Mouse (Mus musculus): ENCODE measurements around the gene Alkbh1. TPM values are rescaled to one million over a fixed set of nuclear protein-coding genes. Genes with fewer than 3 reads are reported as not detected.

Gene Alkbh1
- polyA plus RNA-seq, 1 experiment from 2014 or later = 16.7 TPM

DNA sequence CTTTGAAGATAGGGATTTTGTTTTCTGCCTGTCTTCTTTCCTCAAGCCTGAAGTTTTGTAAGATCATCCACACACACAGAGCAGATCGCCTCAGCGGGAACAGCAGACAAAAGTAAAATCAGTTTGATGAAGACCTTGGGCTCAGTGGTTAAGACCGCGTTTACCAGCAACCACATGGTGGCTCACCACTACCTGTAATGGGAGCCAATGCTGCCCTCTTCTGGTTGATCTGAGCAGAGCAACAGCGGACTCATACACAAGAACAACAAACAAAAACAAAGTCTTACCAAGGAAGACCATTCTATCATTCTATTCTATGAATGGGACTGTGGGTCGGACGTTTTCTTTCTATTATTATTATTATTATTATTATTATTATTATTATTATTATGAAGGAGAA lies 27.1 kb downstream of the Alkbh1 start:
- Histone ChIP-seq H3K9ac (no peak overlapping the region), H3K4me1 (replicated peaks) (peaks cover 15% of the 10 kb centered on the region), H3K4me2 (no peak overlapping the region), H3K9me3 (replicated peaks) (no peaks in the 10 kb centered on the region), H3K4me3 (replicated peaks) (no peak overlapping the region), H3K27me3 (no peaks in the 10 kb centered on the region), H3K27ac (replicated peaks) (no peak overlapping the region), H3K36me3 (replicated peaks) (no peaks in the 10 kb centered on the region)
- ATAC-seq (ENCODE audit: insufficient read depth) = 0 out of 2 replicates have a peak, but pooled peaks have one; percentile 34
- 10% methylated on average over 7 of the region's 7 CpGs for WGBS (ENCODE audit: insufficient replicate concordance)

DNA sequence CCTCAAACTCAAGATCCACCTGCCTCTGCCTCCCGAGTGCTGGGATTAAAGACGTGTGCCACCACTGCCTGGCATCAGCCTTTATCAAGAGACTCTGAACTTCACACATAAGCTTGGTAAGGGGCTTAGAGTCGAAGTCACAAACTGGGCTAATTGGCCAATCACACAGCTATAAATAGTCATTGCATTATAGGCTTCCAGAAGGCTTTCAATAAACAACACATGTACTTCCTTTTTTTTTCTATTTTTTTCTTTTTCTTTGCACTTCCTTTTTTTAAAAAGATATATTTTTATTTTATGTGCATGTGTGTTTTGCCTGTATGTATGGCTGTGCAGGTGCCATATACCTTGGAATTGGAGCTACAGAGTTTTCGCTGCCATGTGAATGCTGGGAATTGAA lies 28.5 kb downstream of the Alkbh1 start:
- ATAC-seq (ENCODE audit: insufficient read depth) = no peak
- H3K4me3 ChIP-seq (replicated peaks) = no peak overlapping the region
- H3K9me3 ChIP-seq (replicated peaks) = no peaks in the 10 kb centered on the region
- H3K36me3 ChIP-seq (replicated peaks) = no peaks in the 10 kb centered on the region
- no peak overlapping the region for H3K4me2 ChIP-seq
- H3K4me1 ChIP-seq (replicated peaks) = peaks cover 23% of the 10 kb centered on the region
- H3K9ac ChIP-seq = no peak overlapping the region
- no peak overlapping the region for H3K27ac ChIP-seq (replicated peaks)
- WGBS (ENCODE audit: insufficient replicate concordance) = 43% methylated on average over 4 of the region's 4 CpGs
- H3K27me3 ChIP-seq = 0 out of 2 replicates have a peak, but pooled peaks cover 4% of the 10 kb centered on the region

DNA sequence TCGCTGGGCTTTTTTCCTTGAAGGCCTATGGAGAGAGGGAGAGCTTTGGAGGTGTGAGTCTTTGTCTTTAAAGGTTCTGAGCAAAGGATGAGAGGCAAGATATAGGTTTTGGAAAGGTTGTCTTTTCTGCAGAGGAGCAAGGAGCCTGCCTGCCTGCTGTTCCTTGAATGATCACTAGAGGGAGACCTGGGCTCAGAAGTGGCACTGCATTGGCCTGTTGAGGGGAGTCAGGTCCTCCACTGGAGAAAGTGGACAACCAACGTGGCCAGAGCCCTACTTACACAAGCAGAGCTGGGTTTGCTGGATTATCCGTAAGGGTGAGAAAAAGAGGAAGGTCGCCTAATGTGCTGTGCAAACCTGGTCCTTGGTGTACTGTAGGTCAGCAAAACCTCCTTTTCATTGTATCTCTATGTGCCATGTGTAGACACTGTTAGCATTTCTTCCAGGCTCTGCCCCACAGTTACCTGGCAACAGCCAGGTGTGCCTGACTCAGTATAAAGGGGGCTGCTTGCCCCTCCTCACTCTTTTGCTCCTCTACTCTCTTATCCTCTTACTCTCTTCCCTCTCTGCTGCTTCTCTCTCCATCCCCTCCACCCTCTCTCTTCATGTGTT lies 30.5 kb downstream of the Alkbh1 start:
- H3K36me3 ChIP-seq (replicated peaks) = no peaks in the 10 kb centered on the region
- 7% methylated on average over 4 of the region's 4 CpGs for WGBS (ENCODE audit: insufficient replicate concordance)
- peaks cover 15% of the 10 kb centered on the region; the same call in 1 of the 2 replicates for H3K4me1 ChIP-seq (replicated peaks)
- H3K9me3 ChIP-seq (replicated peaks) = no peaks in the 10 kb centered on the region
- 0 out of 2 replicates have a peak, but pooled peaks cover 6% of the 10 kb centered on the region for H3K27me3 ChIP-seq
- H3K9ac ChIP-seq = no peak overlapping the region
- H3K27ac ChIP-seq (replicated peaks) = no peak overlapping the region
- no peak for ATAC-seq (ENCODE audit: insufficient read depth)
- H3K4me2 ChIP-seq = no peak overlapping the region
- H3K4me3 ChIP-seq (replicated peaks) = no peak overlapping the region

DNA sequence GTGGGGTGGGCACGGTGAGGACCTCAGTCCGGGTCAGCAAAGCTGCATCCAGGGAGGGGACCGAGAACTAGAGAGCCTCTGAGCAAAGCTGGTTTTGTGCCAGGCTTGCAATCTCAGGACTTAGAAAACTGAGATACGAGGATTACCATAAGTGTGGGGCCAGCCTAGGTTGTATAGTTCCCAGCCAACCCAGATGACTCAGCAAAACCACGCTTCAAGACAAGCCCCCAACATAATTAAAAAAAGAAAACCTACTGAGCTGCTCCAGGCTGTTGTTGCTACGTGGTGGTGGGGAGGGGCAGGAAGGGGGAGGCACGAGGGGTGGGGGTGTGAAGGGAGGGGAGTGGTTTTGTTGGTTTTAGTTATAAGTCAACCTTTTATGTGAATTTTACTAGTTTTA lies 32.8 kb downstream of the Alkbh1 start:
- Histone ChIP-seq H3K9ac (no peak overlapping the region), H3K36me3 (replicated peaks) (no peaks in the 10 kb centered on the region), H3K4me1 (replicated peaks) (peaks cover 24% of the 10 kb centered on the region), H3K27me3 (0 out of 2 replicates have a peak, but pooled peaks cover 14% of the 10 kb centered on the region), H3K4me3 (replicated peaks) (no peak overlapping the region), H3K27ac (replicated peaks) (no peak overlapping the region), H3K4me2 (no peak overlapping the region), H3K9me3 (replicated peaks) (no peaks in the 10 kb centered on the region)
- 18% methylated on average over 7 of the region's 7 CpGs for WGBS (ENCODE audit: insufficient replicate concordance)
- 0 out of 2 replicates have a peak, but pooled peaks have one; percentile 16 for ATAC-seq (ENCODE audit: insufficient read depth)

DNA sequence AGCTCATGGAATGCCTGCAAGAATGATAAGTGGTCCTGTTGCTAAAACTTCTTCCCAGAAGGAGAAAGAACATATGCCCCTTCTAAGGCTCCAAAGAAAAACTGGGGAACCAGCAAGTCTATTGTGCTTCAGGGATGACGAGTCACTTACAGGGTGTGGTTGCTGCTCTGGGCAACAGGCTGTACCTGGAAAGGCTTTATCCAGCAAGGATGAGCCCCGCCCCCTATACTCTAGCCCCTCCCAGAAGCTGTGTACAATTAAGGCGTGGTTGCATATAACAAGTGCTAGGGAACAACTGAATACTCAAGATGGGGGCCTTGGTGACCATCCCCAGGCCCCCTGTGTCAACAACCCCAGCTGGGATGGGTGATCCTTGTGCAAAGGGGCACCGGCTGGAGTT lies 34.7 kb downstream of the Alkbh1 start:
- H3K4me3 ChIP-seq (replicated peaks) = no peak overlapping the region
- peaks cover 24% of the 10 kb centered on the region for H3K4me1 ChIP-seq (replicated peaks)
- H3K4me2 ChIP-seq = no peak overlapping the region
- no peak overlapping the region for H3K9ac ChIP-seq
- ATAC-seq (ENCODE audit: insufficient read depth) = no peak
- H3K36me3 ChIP-seq (replicated peaks) = no peaks in the 10 kb centered on the region
- H3K27ac ChIP-seq (replicated peaks) = no peak overlapping the region
- WGBS (ENCODE audit: insufficient replicate concordance) = 58% methylated on average over 4 of the region's 4 CpGs
- H3K27me3 ChIP-seq = 0 out of 2 replicates have a peak, but pooled peaks cover 14% of the 10 kb centered on the region
- no peaks in the 10 kb centered on the region for H3K9me3 ChIP-seq (replicated peaks)

DNA sequence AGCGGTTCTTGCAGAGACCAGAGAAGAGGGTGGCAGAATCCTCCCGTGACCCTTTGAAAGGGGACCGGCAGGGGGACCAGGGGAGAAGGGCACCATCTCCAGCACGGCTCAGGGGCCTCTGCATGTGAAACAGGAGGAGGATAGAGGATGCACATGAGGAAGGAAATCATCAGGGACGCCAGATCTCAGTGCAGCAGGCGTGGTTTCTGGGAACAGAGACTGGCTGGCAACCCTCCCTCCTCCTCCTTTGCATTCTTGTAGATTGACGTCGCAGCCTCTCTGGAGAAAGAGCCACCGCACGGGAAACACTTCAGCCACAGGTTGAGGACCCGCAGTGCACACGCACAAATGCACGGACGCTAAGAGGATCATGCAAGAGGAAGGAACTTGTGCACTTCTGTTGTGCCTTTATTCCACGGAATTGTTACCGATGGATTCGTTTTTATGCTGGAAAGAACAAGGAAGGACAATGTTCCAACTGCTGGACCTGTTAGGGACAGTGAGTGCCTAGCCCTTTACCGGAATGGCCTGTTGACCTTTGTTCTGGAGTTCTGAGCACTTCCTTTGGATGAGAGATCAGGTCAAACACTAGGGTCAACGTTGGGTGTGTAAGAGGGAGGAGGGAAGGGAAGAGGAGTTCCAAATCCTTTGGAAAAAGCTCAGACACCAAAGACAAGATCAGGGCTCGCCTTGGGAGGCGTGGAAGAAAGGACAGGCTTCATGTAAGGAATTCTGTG lies 35.8 kb downstream of the Alkbh1 start:
- Histone ChIP-seq H3K9me3 (replicated peaks) (no peaks in the 10 kb centered on the region), H3K4me2 (peak overlapping the region; percentile 21), H3K4me3 (replicated peaks) (no peak overlapping the region; the same call in 1 of the 2 replicates), H3K9ac (no peak overlapping the region), H3K4me1 (replicated peaks) (peaks cover 24% of the 10 kb centered on the region), H3K36me3 (replicated peaks) (no peaks in the 10 kb centered on the region), H3K27me3 (0 out of 2 replicates have a peak, but pooled peaks cover 14% of the 10 kb centered on the region), H3K27ac (replicated peaks) (no peak overlapping the region)
- no peak for ATAC-seq (ENCODE audit: insufficient read depth)
- WGBS (ENCODE audit: insufficient replicate concordance) = 10% methylated on average over 21 of the region's 21 CpGs

DNA sequence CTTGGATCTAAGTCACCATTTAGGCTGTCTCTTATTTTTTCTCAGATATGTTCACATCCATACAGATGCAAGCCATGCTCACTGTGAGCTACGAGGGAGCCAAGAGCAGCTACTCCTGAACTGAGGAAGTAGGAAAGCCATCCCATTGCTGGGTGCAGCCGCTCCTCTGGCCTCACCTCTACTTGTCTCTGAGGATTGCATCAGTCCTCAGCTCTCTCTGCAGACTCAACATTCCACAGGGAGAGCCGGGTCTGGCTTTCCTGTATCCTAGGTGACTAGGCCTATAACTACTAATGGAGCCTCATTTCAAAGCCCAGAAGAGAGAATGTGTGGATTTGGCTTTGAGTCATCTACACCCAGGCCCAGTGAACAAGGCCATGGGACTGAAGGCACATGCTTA lies 38.1 kb downstream of the Alkbh1 start:
- no peaks in the 10 kb centered on the region for H3K36me3 ChIP-seq (replicated peaks)
- peaks cover 16% of the 10 kb centered on the region for H3K4me1 ChIP-seq (replicated peaks)
- H3K27ac ChIP-seq (replicated peaks) = no peak overlapping the region
- H3K4me3 ChIP-seq (replicated peaks) = no peak overlapping the region
- WGBS (ENCODE audit: insufficient replicate concordance) = 39% methylated on average over 3 of the region's 3 CpGs
- no peaks in the 10 kb centered on the region for H3K9me3 ChIP-seq (replicated peaks)
- no peak overlapping the region for H3K4me2 ChIP-seq
- no peak overlapping the region for H3K9ac ChIP-seq
- no peak for ATAC-seq (ENCODE audit: insufficient read depth)
- 0 out of 2 replicates have a peak, but pooled peaks cover 10% of the 10 kb centered on the region for H3K27me3 ChIP-seq

DNA sequence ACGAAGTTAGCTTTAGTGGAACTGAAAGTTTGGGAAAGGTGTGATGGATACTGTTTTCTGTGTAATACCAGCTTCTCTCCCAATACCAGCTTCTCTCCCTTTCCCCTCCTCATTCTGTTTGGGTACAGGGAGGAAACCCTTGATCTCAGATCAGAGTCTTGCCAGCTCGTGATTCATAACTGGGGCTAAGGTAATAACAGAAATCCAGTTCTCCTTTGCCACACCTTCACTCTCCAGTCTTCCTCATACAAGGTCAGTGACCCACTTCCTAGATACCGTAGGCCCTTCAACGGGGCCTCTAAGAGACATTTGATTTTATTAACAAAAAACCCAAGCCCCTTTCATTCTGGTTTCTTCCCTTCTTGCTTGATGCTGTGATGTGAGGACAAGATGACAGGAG lies 38.7 kb downstream of the Alkbh1 start:
- Histone ChIP-seq H3K9ac (no peak overlapping the region), H3K4me1 (replicated peaks) (peaks cover 16% of the 10 kb centered on the region), H3K4me2 (no peak overlapping the region), H3K4me3 (replicated peaks) (no peak overlapping the region), H3K9me3 (replicated peaks) (no peaks in the 10 kb centered on the region), H3K27ac (replicated peaks) (no peak overlapping the region), H3K27me3 (0 out of 2 replicates have a peak, but pooled peaks cover 10% of the 10 kb centered on the region), H3K36me3 (replicated peaks) (no peaks in the 10 kb centered on the region)
- 60% methylated on average over 4 of the region's 4 CpGs for WGBS (ENCODE audit: insufficient replicate concordance)
- no peak for ATAC-seq (ENCODE audit: insufficient read depth)

DNA sequence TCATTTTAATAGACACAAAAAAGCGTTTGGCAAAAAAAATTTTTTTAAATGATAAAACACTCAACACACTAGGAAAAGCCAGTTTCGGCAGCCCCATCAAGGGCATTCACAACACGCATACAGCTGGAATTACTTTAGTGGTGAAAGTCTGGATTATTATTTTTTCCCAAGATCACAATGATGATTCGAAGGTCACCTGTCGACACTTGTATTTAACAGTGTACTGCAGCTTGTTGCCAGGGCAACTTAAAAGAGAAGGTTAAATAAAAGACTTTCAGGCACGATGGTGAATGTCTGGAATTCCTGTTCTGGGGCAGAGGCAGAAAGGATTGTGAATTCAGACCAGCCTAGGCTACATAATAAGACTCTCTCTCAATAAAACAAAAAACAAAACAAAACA lies 41.9 kb downstream of the Alkbh1 start:
- H3K9me3 ChIP-seq (replicated peaks) = no peaks in the 10 kb centered on the region
- H3K4me1 ChIP-seq (replicated peaks) = no peaks in the 10 kb centered on the region; the same call in 1 of the 2 replicates
- no peak for ATAC-seq (ENCODE audit: insufficient read depth)
- no peak overlapping the region for H3K4me3 ChIP-seq (replicated peaks)
- H3K27me3 ChIP-seq = no peaks in the 10 kb centered on the region
- H3K36me3 ChIP-seq (replicated peaks) = no peaks in the 10 kb centered on the region
- 67% methylated on average over 6 of the region's 6 CpGs for WGBS (ENCODE audit: insufficient replicate concordance)
- no peak overlapping the region for H3K9ac ChIP-seq
- H3K4me2 ChIP-seq = no peak overlapping the region
- no peak overlapping the region for H3K27ac ChIP-seq (replicated peaks)

DNA sequence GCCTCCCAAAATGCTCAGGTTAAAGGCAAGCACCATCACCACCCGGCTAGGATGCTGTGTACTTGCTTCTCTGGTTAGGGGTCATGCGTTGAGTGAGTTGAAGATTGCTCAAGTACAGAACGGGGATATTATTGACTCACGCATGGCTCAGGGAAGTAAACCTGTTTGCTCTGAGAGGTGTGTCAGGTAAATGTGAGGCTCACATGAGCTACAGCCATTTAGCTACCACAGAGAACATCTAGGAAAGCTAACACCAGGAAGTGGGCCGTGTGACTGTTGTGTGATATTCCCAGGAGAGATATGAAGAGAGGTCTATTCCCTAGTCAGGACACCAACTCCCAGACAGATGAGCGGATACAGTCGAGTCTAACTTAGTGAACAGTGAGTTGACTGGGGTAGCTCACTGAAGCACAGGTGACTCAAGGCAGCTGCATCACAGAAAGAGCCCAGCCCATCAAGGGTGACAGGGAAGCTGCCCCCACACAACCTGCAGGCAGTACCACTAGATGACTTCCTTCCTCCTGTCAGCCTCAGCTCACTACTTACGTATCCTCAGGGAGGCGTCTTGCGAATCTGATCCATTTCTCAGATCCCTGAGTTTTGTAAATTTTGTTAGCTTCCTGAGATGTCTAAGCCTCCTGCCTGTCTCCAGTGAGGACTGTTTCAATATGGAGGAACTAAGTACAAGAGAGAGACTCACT lies 44.5 kb downstream of the Alkbh1 start:
- Histone ChIP-seq H3K4me1 (replicated peaks) (no peaks in the 10 kb centered on the region), H3K27me3 (no peaks in the 10 kb centered on the region), H3K9me3 (replicated peaks) (no peaks in the 10 kb centered on the region), H3K9ac (no peak overlapping the region), H3K4me3 (replicated peaks) (no peak overlapping the region), H3K4me2 (no peak overlapping the region), H3K27ac (replicated peaks) (no peak overlapping the region), H3K36me3 (replicated peaks) (no peaks in the 10 kb centered on the region)
- no peak for ATAC-seq (ENCODE audit: insufficient read depth)
- WGBS (ENCODE audit: insufficient replicate concordance) = 51% methylated on average over 10 of the region's 10 CpGs

DNA sequence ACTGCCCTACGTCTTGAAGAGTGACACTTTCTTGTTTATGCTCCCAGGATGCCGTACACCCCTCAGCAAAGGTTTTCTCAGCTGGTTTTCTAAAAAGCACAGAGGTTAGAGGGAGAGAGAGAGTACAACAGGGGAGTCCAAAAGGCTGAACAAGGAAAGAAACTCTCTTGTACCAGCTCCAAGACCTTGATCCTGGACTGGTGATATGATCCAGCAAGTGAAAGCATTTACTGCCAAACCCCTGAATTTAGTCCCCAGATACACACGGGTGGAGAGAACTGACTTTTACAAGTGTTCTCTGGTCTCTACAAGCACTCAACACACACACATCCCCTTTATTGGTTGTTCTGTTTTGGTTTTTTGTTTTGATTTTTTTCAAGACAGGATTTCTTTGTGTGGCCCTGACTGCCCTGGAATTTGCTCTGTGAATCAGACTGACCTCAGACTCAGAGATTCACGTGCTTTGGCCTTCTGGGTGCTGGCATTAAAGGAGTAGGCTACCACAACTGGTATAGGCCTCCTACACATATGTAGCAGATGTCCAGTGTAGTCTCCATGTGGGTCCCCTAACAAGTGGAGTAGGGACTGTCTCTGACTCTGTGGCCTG lies 45.9 kb downstream of the Alkbh1 start:
- Histone ChIP-seq H3K27me3 (peaks cover 5% of the 10 kb centered on the region; the same call in 1 of the 2 replicates), H3K9ac (no peak overlapping the region), H3K9me3 (replicated peaks) (no peaks in the 10 kb centered on the region), H3K27ac (replicated peaks) (no peak overlapping the region), H3K4me3 (replicated peaks) (no peak overlapping the region), H3K36me3 (replicated peaks) (no peaks in the 10 kb centered on the region), H3K4me2 (no peak overlapping the region), H3K4me1 (replicated peaks) (peaks cover 5% of the 10 kb centered on the region; the same call in 1 of the 2 replicates)
- WGBS (ENCODE audit: insufficient replicate concordance) = 68% methylated on average over 4 of the region's 4 CpGs
- ATAC-seq (ENCODE audit: insufficient read depth) = no peak

Measured in liver, embryonic 15.5 days (tissue).